Mouse (Mus musculus): ENCODE measurements around the gene Gulp1.

- TF ChIP-seq CTCF (IDR thresholded peaks at IDR 0.05; ENCODE audit: insufficient read depth, low read length) (no peak), POLR2A (IDR thresholded peaks at IDR 0.05; ENCODE audit: borderline replicate concordance, extremely low read depth, low read depth, low read length) (no peak)
Observed at GRCm38 (mm10) chr1:44750731-44751730, 199.7 kb downstream of the Gulp1 start.

All from lung, adult 2 months (tissue).